Mouse (Mus musculus) olfactory bulb, adult 2 months (tissue): ENCODE measurements around the gene Chd2.

Source experiments
- CTCF ChIP-seq: fragments of 200-500 bp; IDR thresholded peaks from 2 replicates; pipeline ENCODE4 v1.5.1; 2012; ENCODE audit warnings: low read depth, mild to moderate bottlenecking, low read length, moderate library complexity; ENCODE audit not compliant: insufficient read depth
- POLR2A ChIP-seq: fragments of 200-500 bp; IDR thresholded peaks from 2 replicates; pipeline ENCODE4 v1.6.1; 2012; ENCODE audit warnings: mild to moderate bottlenecking, low read depth, low read length, moderate library complexity; ENCODE audit not compliant: insufficient read depth

DNA sequence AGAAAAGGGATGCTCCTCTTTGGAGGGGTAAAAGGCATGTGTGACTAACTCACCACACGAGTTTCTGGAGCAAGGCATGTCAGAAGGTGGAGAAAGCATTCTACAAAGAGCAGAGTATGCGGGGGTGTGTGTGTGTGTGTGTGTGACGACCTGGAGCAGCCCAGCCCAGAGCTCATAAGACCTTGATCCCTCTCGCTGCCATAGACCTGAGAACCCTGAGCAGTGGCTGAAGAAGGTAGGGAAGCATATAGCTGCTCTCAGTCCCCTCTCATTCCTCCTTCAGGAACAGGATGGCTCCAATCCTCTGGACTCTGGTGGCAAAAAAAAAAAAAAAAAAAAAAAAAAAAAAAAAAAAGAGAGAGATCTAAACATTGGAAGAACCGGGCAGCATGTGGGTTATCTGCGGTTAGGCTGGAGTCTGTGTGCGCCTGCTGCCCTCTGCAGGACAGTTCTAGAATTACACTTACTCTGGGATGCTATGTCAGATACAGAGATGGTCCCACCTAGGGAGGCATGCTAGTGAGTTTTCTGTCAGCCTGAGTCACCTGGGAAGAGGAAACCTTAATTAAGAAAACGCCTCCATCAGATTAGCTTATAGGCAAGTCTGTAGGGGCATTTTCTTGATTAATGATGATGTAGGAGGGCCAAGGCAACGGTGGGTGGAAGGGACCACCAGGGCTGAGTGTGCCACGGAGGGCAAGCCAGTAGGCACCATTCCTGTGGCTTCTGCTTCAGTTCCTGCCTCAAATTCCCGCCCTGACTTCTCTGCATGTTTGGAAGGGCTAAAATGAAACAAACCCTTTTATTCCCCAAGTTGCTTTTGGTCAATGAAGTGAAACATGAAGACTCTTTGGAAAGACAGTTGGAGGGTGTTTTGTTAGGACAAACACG is 119.2 kb downstream of the Chd2 start:
- TF ChIP-seq POLR2A (no peak), CTCF (0 out of 2 replicates have a peak, but pooled peaks have one; percentile 37)
